Mouse (Mus musculus): ENCODE measurements around the gene Kcnip4. TPM values are rescaled to one million over a fixed set of nuclear protein-coding genes. Genes with fewer than 3 reads are reported as not detected.

Gene Kcnip4
- polyA plus RNA-seq, 1 experiment from 2014 or later: 26.1 TPM

DNA sequence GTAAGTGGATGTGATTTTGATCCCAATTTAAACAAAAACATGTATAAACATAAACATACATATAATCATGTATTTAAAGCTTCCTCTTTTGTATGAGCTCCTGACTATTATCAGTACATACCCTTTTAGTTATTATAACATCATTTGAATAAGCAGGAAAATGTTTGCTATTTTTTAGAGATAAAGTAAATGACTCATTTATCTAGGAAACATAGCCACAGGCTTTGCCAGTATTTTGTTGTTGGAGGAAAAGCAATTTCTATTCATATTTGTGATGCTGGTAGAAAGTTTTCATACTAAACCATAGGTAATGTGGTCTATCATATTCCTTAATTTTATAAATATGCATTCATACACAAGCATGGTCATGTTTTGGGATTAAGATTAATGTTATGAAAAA, 1022.3 kb downstream of the Kcnip4 start:
- Histone ChIP-seq H3K4me1 (ENCODE audit: control insufficient read depth, insufficient read depth, low read length) (no peaks in the 10 kb centered on the region), H3K27ac (ENCODE audit: low read depth, low read length) (no peak overlapping the region), H3K9me3 (ENCODE audit: control insufficient read depth, low read length) (no peaks in the 10 kb centered on the region), H3K27me3 (ENCODE audit: control insufficient read depth, insufficient read depth, low read length) (no peaks in the 10 kb centered on the region), H3K36me3 (ENCODE audit: control insufficient read depth, insufficient read depth, low read length) (no peaks in the 10 kb centered on the region), H3K4me3 (ENCODE audit: low read depth, low read length) (no peak overlapping the region), H3K4me2 (ENCODE audit: low read depth, low read length) (no peak overlapping the region), H3K9ac (replicated peaks; ENCODE audit: low read depth, low read length) (no peak overlapping the region)
- ATAC-seq (ENCODE audit: low read depth): no peak

- no peaks in the 10 kb centered on the region for H3K9me3 ChIP-seq (ENCODE audit: control insufficient read depth, low read length)
- H3K4me3 ChIP-seq (ENCODE audit: low read depth, low read length): no peak overlapping the region
- ATAC-seq (ENCODE audit: low read depth): no peak
- no peak overlapping the region for H3K27ac ChIP-seq (ENCODE audit: low read depth, low read length)
- H3K9ac ChIP-seq (replicated peaks; ENCODE audit: low read depth, low read length): no peak overlapping the region
- no peaks in the 10 kb centered on the region for H3K27me3 ChIP-seq (ENCODE audit: control insufficient read depth, insufficient read depth, low read length)
- no peaks in the 10 kb centered on the region for H3K36me3 ChIP-seq (ENCODE audit: control insufficient read depth, insufficient read depth, low read length)
- 82% methylated on average over 5 of the region's 5 CpGs for WGBS
- no peaks in the 10 kb centered on the region for H3K4me1 ChIP-seq (ENCODE audit: control insufficient read depth, insufficient read depth, low read length)
- no peak overlapping the region for H3K4me2 ChIP-seq (ENCODE audit: low read depth, low read length)
Observed at GRCm38 (mm10) chr5:48500204-48500603, 1024.5 kb downstream of the Kcnip4 start.

- no peaks in the 10 kb centered on the region for H3K36me3 ChIP-seq (ENCODE audit: control insufficient read depth, insufficient read depth, low read length)
- no peaks in the 10 kb centered on the region for H3K9me3 ChIP-seq (ENCODE audit: control insufficient read depth, low read length)
- H3K27me3 ChIP-seq (ENCODE audit: control insufficient read depth, insufficient read depth, low read length): no peaks in the 10 kb centered on the region
- no peak overlapping the region for H3K4me3 ChIP-seq (ENCODE audit: low read depth, low read length)
- no peaks in the 10 kb centered on the region for H3K4me1 ChIP-seq (ENCODE audit: control insufficient read depth, insufficient read depth, low read length)
- 85% methylated on average over 3 of the region's 3 CpGs for WGBS
- no peak overlapping the region for H3K27ac ChIP-seq (ENCODE audit: low read depth, low read length)
- no peak overlapping the region for H3K4me2 ChIP-seq (ENCODE audit: low read depth, low read length)
- no peak for ATAC-seq (ENCODE audit: low read depth)
- H3K9ac ChIP-seq (replicated peaks; ENCODE audit: low read depth, low read length): no peak overlapping the region
Observed at GRCm38 (mm10) chr5:48490864-48491477, 1033.7 kb downstream of the Kcnip4 start.

DNA sequence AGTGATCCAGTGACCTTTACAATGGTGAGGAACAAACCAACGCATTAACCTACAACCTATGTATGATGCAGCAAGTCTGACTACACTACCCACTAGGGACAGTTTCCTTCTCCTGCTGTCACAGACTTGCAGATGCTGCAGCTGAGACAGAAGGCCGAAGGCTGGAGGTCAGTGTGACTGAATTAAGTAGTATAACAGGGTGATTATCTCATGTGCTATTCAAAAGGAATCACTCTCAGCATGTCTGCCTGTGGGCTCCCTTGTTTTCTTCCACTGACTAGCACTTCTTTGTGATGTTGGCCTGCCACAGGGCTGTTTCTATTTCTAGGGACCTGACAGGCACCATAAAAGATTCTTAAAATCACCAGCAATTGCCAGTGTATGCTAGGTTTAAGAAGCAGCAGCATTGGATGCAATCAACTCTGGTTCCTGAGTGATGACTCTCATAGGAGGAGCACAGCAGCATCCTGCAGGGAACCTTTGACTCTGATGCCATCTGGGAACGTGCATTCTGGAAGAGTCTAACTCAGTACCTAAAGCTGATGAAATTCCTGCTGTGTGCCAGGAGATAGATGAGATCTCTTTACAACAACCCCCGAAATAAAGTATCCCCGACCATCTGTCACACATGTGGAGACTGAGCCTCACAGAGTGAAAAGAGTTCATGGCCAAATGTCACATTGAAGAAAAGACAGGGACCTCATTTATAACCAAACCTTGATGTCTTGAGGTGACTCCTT, 1035.0 kb downstream of the Kcnip4 start:
- no peak overlapping the region for H3K4me3 ChIP-seq (ENCODE audit: low read depth, low read length)
- no peak overlapping the region for H3K27ac ChIP-seq (ENCODE audit: low read depth, low read length)
- ATAC-seq (ENCODE audit: low read depth): no peak
- no peak overlapping the region for H3K9ac ChIP-seq (replicated peaks; ENCODE audit: low read depth, low read length)
- no peaks in the 10 kb centered on the region for H3K9me3 ChIP-seq (ENCODE audit: control insufficient read depth, low read length)
- H3K4me2 ChIP-seq (ENCODE audit: low read depth, low read length): no peak overlapping the region
- H3K27me3 ChIP-seq (ENCODE audit: control insufficient read depth, insufficient read depth, low read length): no peaks in the 10 kb centered on the region
- H3K4me1 ChIP-seq (ENCODE audit: control insufficient read depth, insufficient read depth, low read length): no peaks in the 10 kb centered on the region
- 17% methylated on average over 5 of the region's 5 CpGs for WGBS
- H3K36me3 ChIP-seq (ENCODE audit: control insufficient read depth, insufficient read depth, low read length): no peaks in the 10 kb centered on the region

DNA sequence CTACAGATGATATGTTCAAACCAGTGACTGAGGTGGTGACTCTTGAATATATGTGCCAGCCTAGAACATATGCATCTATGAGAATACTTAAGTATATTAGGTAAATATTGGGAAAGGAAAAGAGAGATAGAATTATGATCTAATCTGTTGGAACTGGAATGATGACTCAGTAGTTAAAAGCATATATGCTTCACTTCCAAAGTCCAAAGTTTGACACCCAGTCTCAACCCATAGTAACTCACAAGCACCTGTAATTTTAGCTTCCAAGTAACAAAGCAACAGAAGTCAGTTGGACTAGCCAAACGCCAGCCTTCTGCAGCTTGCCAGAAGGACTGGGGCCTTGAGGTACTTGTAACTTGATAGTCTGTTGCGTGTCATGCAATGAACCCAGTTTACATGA, 1041.6 kb downstream of the Kcnip4 start:
- 88% methylated on average over 2 of the region's 2 CpGs for WGBS

GRCm38 (mm10) chr5:48460221-48460620, 1064.5 kb downstream of the Kcnip4 start:
- no peak for ATAC-seq (ENCODE audit: low read depth)
- WGBS: 75% methylated on average over 2 of the region's 2 CpGs
- Histone ChIP-seq H3K27ac (ENCODE audit: low read depth, low read length) (no peak overlapping the region), H3K36me3 (ENCODE audit: control insufficient read depth, insufficient read depth, low read length) (no peaks in the 10 kb centered on the region), H3K9ac (replicated peaks; ENCODE audit: low read depth, low read length) (no peak overlapping the region), H3K4me1 (ENCODE audit: control insufficient read depth, insufficient read depth, low read length) (no peaks in the 10 kb centered on the region), H3K4me2 (ENCODE audit: low read depth, low read length) (no peak overlapping the region), H3K4me3 (ENCODE audit: low read depth, low read length) (no peak overlapping the region), H3K9me3 (ENCODE audit: control insufficient read depth, low read length) (no peaks in the 10 kb centered on the region), H3K27me3 (ENCODE audit: control insufficient read depth, insufficient read depth, low read length) (no peaks in the 10 kb centered on the region)

More for the DNA sequence above, 1041.6 kb downstream of the Kcnip4 start:
- Histone ChIP-seq H3K4me2 (ENCODE audit: low read depth, low read length) (no peak overlapping the region), H3K27me3 (ENCODE audit: control insufficient read depth, insufficient read depth, low read length) (no peaks in the 10 kb centered on the region), H3K9ac (replicated peaks; ENCODE audit: low read depth, low read length) (no peak overlapping the region), H3K9me3 (ENCODE audit: control insufficient read depth, low read length) (no peaks in the 10 kb centered on the region), H3K36me3 (ENCODE audit: control insufficient read depth, insufficient read depth, low read length) (no peaks in the 10 kb centered on the region), H3K4me1 (ENCODE audit: control insufficient read depth, insufficient read depth, low read length) (no peaks in the 10 kb centered on the region), H3K27ac (ENCODE audit: low read depth, low read length) (no peak overlapping the region), H3K4me3 (ENCODE audit: low read depth, low read length) (no peak overlapping the region)
- no peak for ATAC-seq (ENCODE audit: low read depth)

GRCm38 (mm10) chr5:48448888-48449287, 1075.8 kb downstream of the Kcnip4 start:
- H3K4me3 ChIP-seq (ENCODE audit: low read depth, low read length): no peak overlapping the region
- no peak overlapping the region for H3K27ac ChIP-seq (ENCODE audit: low read depth, low read length)
- H3K36me3 ChIP-seq (ENCODE audit: control insufficient read depth, insufficient read depth, low read length): no peaks in the 10 kb centered on the region
- H3K9me3 ChIP-seq (ENCODE audit: control insufficient read depth, low read length): no peaks in the 10 kb centered on the region
- 50% methylated on average over 1 of the region's 1 CpGs for WGBS
- no peak overlapping the region for H3K4me2 ChIP-seq (ENCODE audit: low read depth, low read length)
- peak; percentile 75 for ATAC-seq (ENCODE audit: low read depth)
- 0 out of 2 replicates have a peak, but pooled peaks cover 3% of the 10 kb centered on the region for H3K4me1 ChIP-seq (ENCODE audit: control insufficient read depth, insufficient read depth, low read length)
- no peaks in the 10 kb centered on the region for H3K27me3 ChIP-seq (ENCODE audit: control insufficient read depth, insufficient read depth, low read length)
- no peak overlapping the region for H3K9ac ChIP-seq (replicated peaks; ENCODE audit: low read depth, low read length)

DNA sequence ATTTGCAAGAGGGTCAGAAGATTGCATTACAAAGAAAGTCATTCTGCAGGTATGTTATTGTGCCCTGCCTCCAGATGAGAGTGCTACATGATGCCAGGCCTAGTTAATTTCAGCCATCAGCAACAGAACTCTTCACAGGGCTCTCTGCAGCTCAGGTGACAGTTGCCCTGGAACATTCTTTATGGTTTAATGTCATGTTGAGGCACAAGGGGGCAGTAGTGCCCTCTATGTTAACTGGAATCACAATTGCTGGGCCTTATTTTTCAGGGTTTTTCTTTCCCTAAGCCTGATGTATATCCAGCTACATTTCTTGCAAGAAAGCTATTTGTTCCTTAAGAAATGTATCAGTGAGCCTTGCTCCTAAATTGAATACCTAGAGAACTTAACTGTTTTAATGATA, 1094.2 kb downstream of the Kcnip4 start:
- H3K27me3 ChIP-seq (ENCODE audit: control insufficient read depth, insufficient read depth, low read length): no peaks in the 10 kb centered on the region
- H3K9ac ChIP-seq (replicated peaks; ENCODE audit: low read depth, low read length): no peak overlapping the region
- H3K36me3 ChIP-seq (ENCODE audit: control insufficient read depth, insufficient read depth, low read length): no peaks in the 10 kb centered on the region
- no peaks in the 10 kb centered on the region for H3K9me3 ChIP-seq (ENCODE audit: control insufficient read depth, low read length)
- no peaks in the 10 kb centered on the region for H3K4me1 ChIP-seq (ENCODE audit: control insufficient read depth, insufficient read depth, low read length)
- ATAC-seq (ENCODE audit: low read depth): peak; percentile 76; the same call in 1 of the 2 replicates
- no peak overlapping the region for H3K4me3 ChIP-seq (ENCODE audit: low read depth, low read length)
- H3K4me2 ChIP-seq (ENCODE audit: low read depth, low read length): no peak overlapping the region
- H3K27ac ChIP-seq (ENCODE audit: low read depth, low read length): no peak overlapping the region

DNA sequence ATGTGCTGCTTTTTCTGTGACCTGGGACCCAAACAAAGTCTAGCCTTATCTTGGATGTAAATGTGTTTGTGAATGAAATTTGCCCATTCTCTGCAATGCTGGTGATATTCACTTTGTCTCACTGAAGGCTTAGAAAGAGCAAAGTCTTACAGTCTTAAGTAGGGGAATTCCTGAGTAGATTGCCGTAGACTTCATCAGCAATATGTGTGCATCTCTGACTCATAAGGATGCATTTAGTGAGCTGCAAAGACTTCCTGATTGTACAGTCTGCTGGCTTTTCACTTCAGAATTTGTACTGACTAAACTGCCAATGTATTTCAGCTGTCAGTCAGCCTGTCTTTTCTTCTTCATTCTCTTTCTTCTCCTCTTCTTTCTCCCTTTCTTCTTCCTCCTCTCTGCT, 1102.8 kb downstream of the Kcnip4 start:
- no peak overlapping the region for H3K27ac ChIP-seq (ENCODE audit: low read depth, low read length)
- H3K9me3 ChIP-seq (ENCODE audit: control insufficient read depth, low read length): no peaks in the 10 kb centered on the region
- H3K4me3 ChIP-seq (ENCODE audit: low read depth, low read length): no peak overlapping the region
- WGBS: 84% methylated on average over 1 of the region's 1 CpGs
- no peak for ATAC-seq (ENCODE audit: low read depth)
- no peak overlapping the region for H3K4me2 ChIP-seq (ENCODE audit: low read depth, low read length)
- no peaks in the 10 kb centered on the region for H3K27me3 ChIP-seq (ENCODE audit: control insufficient read depth, insufficient read depth, low read length)
- no peaks in the 10 kb centered on the region for H3K36me3 ChIP-seq (ENCODE audit: control insufficient read depth, insufficient read depth, low read length)
- no peaks in the 10 kb centered on the region for H3K4me1 ChIP-seq (ENCODE audit: control insufficient read depth, insufficient read depth, low read length)
- no peak overlapping the region for H3K9ac ChIP-seq (replicated peaks; ENCODE audit: low read depth, low read length)
